Mouse (Mus musculus): ENCODE measurements around the gene Dmrt1.

Dmrt1 gene

GRCm38 (mm10) chr19:25569778-25570177 is 64.4 kb downstream of the Dmrt1 start:
- DNase-seq (ENCODE audit: low spot score): no peak

- no peak for DNase-seq (ENCODE audit: low spot score)
Measured at GRCm38 (mm10) chr19:25574431-25574830, 69.0 kb downstream of the Dmrt1 start.

GRCm38 (mm10) chr19:25574981-25575814 is 69.8 kb downstream of the Dmrt1 start:
- peak; percentile 40 for DNase-seq (ENCODE audit: low spot score)

- DNase-seq (ENCODE audit: low spot score): no peak
Measured at GRCm38 (mm10) chr19:25578358-25578757, 72.9 kb downstream of the Dmrt1 start.

- DNase-seq (ENCODE audit: low spot score): no peak
Measured at GRCm38 (mm10) chr19:25579440-25579839, 74.0 kb downstream of the Dmrt1 start.

GRCm38 (mm10) chr19:25597717-25598232 is 92.4 kb downstream of the Dmrt1 start:
- DNase-seq (ENCODE audit: low spot score): no peak

GRCm38 (mm10) chr19:25598626-25599025 is 93.2 kb downstream of the Dmrt1 start:
- peak; percentile 21 for DNase-seq (ENCODE audit: low spot score)

- DNase-seq (ENCODE audit: low spot score): peak; percentile 33
Measured at GRCm38 (mm10) chr19:25601966-25602365, 96.5 kb downstream of the Dmrt1 start.

GRCm38 (mm10) chr19:25607461-25608205 is 102.2 kb downstream of the Dmrt1 start:
- DNase-seq (ENCODE audit: low spot score): peak; percentile 60

- no peak for DNase-seq (ENCODE audit: low spot score)
Measured at GRCm38 (mm10) chr19:25608206-25608580, 102.8 kb downstream of the Dmrt1 start.

GRCm38 (mm10) chr19:25608961-25609850 is 103.8 kb downstream of the Dmrt1 start:
- peak; percentile 51 for DNase-seq (ENCODE audit: low spot score)

GRCm38 (mm10) chr19:25610015-25610410 is 104.6 kb downstream of the Dmrt1 start, which contains the start of gene Dmrt3:
Dmrt3 (plus strand) TSS chr19:25610301.
- peak; percentile 53 for DNase-seq (ENCODE audit: low spot score)

- peak; percentile 47 for DNase-seq (ENCODE audit: low spot score)
Measured at GRCm38 (mm10) chr19:25610411-25611111, 105.1 kb downstream of the Dmrt1 start.

GRCm38 (mm10) chr19:25611116-25611515 is 105.7 kb downstream of the Dmrt1 start:
- DNase-seq (ENCODE audit: low spot score): no peak

GRCm38 (mm10) chr19:25611876-25612805 is 106.7 kb downstream of the Dmrt1 start:
- peak; percentile 32 for DNase-seq (ENCODE audit: low spot score)

- no peak for DNase-seq (ENCODE audit: low spot score)
Measured at GRCm38 (mm10) chr19:25612806-25613295, 107.4 kb downstream of the Dmrt1 start.

GRCm38 (mm10) chr19:25613476-25614300 is 108.3 kb downstream of the Dmrt1 start:
- peak; percentile 32 for DNase-seq (ENCODE audit: low spot score)

- no peak for DNase-seq (ENCODE audit: low spot score)
Measured at GRCm38 (mm10) chr19:25615889-25616288, 110.5 kb downstream of the Dmrt1 start.

All from retina, embryonic 14.5 days (tissue).